Mouse (Mus musculus) liver, adult (tissue): ENCODE measurements around the gene Vmn1r82.

Experiments used
- GATA4 ChIP-seq: IDR thresholded peaks from 2 replicates; pipeline ENCODE4 v1.6.1; 2014; ENCODE audit warnings: mild to moderate bottlenecking, low read length; ENCODE audit not compliant: insufficient replicate concordance

Gene Vmn1r82

GRCm38 (mm10) chr7:12300130-12300529 lies at the start of gene Vmn1r82:
TSS of gene Vmn1r82 (plus strand) at chr7:12300430.
- no peak for TF ChIP-seq GATA4

- no peak for TF ChIP-seq GATA4
These were observed 32.1 kb upstream of the Vmn1r82 start, which contains the start of gene Vmn1r81 for GRCm38 (mm10) chr7:12268169-12268568. TSS of gene Vmn1r81 (minus strand) at chr7:12268269.

GRCm38 (mm10) chr7:12329381-12329780 lies 29.2 kb downstream of the Vmn1r82 start, which contains the start of gene Vmn1r83:
TSS of gene Vmn1r83 (minus strand) at chr7:12329481.
- no peak for TF ChIP-seq GATA4
